Mouse (Mus musculus) retina, adult 2 months (tissue): ENCODE measurements around the gene Gm21190.
"Not testable (repeated sequence)": the region's sequence is repeated elsewhere in the genome, so short reads cannot be mapped to it uniquely, and the experiment has no call there.

Experiments
- DNase-seq: peaks from one replicate; pipeline ENCODE4 v3.0.0-alpha.2; 2012; ENCODE audit warnings: low read depth, low spot score

Gene Gm21190

GRCm38 (mm10) chr5:15490934-15491333 lies 38.1 kb downstream of the Gm21190 start:
- not testable (repeated sequence) for DNase-seq

- no peak for DNase-seq
Observed at GRCm38 (mm10) chr5:15488743-15489142, 40.3 kb downstream of the Gm21190 start.

- not testable (repeated sequence) for DNase-seq
Observed at GRCm38 (mm10) chr5:15484616-15485015, 44.4 kb downstream of the Gm21190 start.

GRCm38 (mm10) chr5:15483576-15483975 lies 45.4 kb downstream of the Gm21190 start:
- not testable (repeated sequence) for DNase-seq

GRCm38 (mm10) chr5:15482815-15483214 lies 46.2 kb downstream of the Gm21190 start:
- DNase-seq: not testable (repeated sequence)

- not testable (repeated sequence) for DNase-seq
Observed at GRCm38 (mm10) chr5:15476423-15476822, 52.6 kb downstream of the Gm21190 start, which contains the start of gene Gm21149. TSS of gene Gm21149 (minus strand) at chr5:15476523.
